Comparison of ENCODE assay signal across 10 mouse cellular contexts in genomic region chr4:43695249-43695671, GRCm38 (mm10). TPM values are rescaled to one million over a fixed set of nuclear protein-coding genes. Genes with fewer than 3 reads are reported as not detected.
A peak's percentile ranks its signal among the peaks of the same experiment; 100 is the strongest.
DNase-seq lines count a peak whose midpoint lies in the region; ATAC-seq and TF ChIP-seq lines count a peak whose summit lies in the region.
"Had no signal": no experiment of that assay in that cellular context is flagged by ENCODE, and none has a peak within 500 bp of the region (broad histone marks: within the 10 kb centered on the region; RNA-seq: fewer than 3 reads in every experiment).

No protein-coding gene starts in this region.

- no peaks in the 10 kb centered on the region for H3K27me3 ChIP-seq in forebrain, embryonic 16.5 days (replicated peaks; ENCODE audit: control insufficient read depth, insufficient read depth, low read length)
- H3K27me3 ChIP-seq: embryonic facial prominence, embryonic 15.5 days had no signal

- 24% methylated on average over 9 of the region's 9 CpGs for WGBS in lung, adult 2 months
- WGBS in forebrain, embryonic 16.5 days: 28% methylated on average over 9 of the region's 9 CpGs

- peak; percentile 59; the same call in 1 of the 2 replicates for TF ChIP-seq POLR2A in lung, adult 2 months (IDR thresholded peaks at IDR 0.05; ENCODE audit: borderline replicate concordance, extremely low read depth, low read depth, low read length)

- no peak overlapping the region for H3K4me2 ChIP-seq in forebrain, embryonic 16.5 days (ENCODE audit: low read length)
- H3K4me2 ChIP-seq: embryonic facial prominence, embryonic 15.5 days had no signal

- H3K36me3 ChIP-seq in forebrain, embryonic 16.5 days (ENCODE audit: control insufficient read depth, insufficient read depth): no peaks in the 10 kb centered on the region
- H3K36me3 ChIP-seq: embryonic facial prominence, embryonic 15.5 days had no signal

- peak; percentile 78 for DNase-seq in adrenal gland, postnatal 10 days
- no peak for DNase-seq in adrenal gland, postnatal 4 days (ENCODE audit: low spot score in 2 of 2)
- peak; percentile 36 to 66 for DNase-seq in gastrocnemius, adult 8-10 months (ENCODE audit: low spot score in 2 of 2)
- DNase-seq in heart, postnatal 4 days: peak; percentile 56
- DNase-seq in lung, adult 2 months: peak; percentile 54
- DNase-seq in cerebellum, adult 9-11 months: no peak

- TF ChIP-seq CTCF in lung, adult 2 months (IDR thresholded peaks at IDR 0.05; ENCODE audit: insufficient read depth, low read length): no peak

- H3K4me3 ChIP-seq in lung, adult 2 months (replicated peaks; ENCODE audit: extremely low read depth, low read depth, low read length): no peak overlapping the region
- no peak overlapping the region for H3K4me3 ChIP-seq in forebrain, embryonic 16.5 days (replicated peaks; ENCODE audit: low read length)
- H3K4me3 ChIP-seq: embryonic facial prominence, embryonic 15.5 days had no signal

- peaks cover 2% of the 10 kb centered on the region; the same call in 1 of the 2 replicates for H3K4me1 ChIP-seq in lung, adult 2 months (ENCODE audit: control insufficient read depth, insufficient read depth, low read length)
- H3K4me1 ChIP-seq in forebrain, embryonic 16.5 days (replicated peaks; ENCODE audit: control insufficient read depth, insufficient read depth, low read length): no peaks in the 10 kb centered on the region

- no peak overlapping the region for H3K27ac ChIP-seq in forebrain, embryonic 16.5 days (ENCODE audit: low read length)
- H3K27ac ChIP-seq: embryonic facial prominence, embryonic 15.5 days had no signal

- no peaks in the 10 kb centered on the region for H3K9me3 ChIP-seq in forebrain, embryonic 16.5 days (ENCODE audit: control insufficient read depth, low read length)
- H3K9me3 ChIP-seq: embryonic facial prominence, embryonic 15.5 days had no signal

- no peak for ATAC-seq in cerebellum, adult (ENCODE audit: insufficient number of reproducible peaks, low FRiP score, low TSS enrichment)
- no peak for ATAC-seq in forebrain, embryonic 16.5 days

- no peak overlapping the region for H3K9ac ChIP-seq in forebrain, embryonic 16.5 days (replicated peaks; ENCODE audit: low read depth, low read length)
- H3K9ac ChIP-seq: embryonic facial prominence, embryonic 15.5 days had no signal

RNA-seq across cellular contexts. Expression of gene Olfr70, which starts 5.3 kb away (rescaled TPM):
- not detected for total RNA-seq in adrenal gland, postnatal 10 days (2021)
- not detected for total RNA-seq in adrenal gland, postnatal 4 days (2021)
- total RNA-seq in gastrocnemius, adult 8-10 months (2022): not detected
- not detected for total RNA-seq in heart, postnatal 4 days (2021)
- polyA plus RNA-seq in lung, adult 2 months (2012; rRNA removed): not detected in 2 replicates
- not detected in 2 replicates for polyA plus RNA-seq in forebrain, embryonic 16.5 days (2015; fragmentation: Nextera tagmentation; extraction: Ambion mirVana)
- total RNA-seq: left cerebral cortex, postnatal 10 days had no signal
- polyA plus RNA-seq: embryonic facial prominence, embryonic 15.5 days had no signal

RNA-seq across cellular contexts. Expression of gene Olfr71, which starts 14.8 kb away (rescaled TPM):
- total RNA-seq in adrenal gland, postnatal 10 days (2021): not detected
- not detected for total RNA-seq in adrenal gland, postnatal 4 days (2021)
- not detected for total RNA-seq in gastrocnemius, adult 8-10 months (2022)
- not detected for total RNA-seq in heart, postnatal 4 days (2021)
- polyA plus RNA-seq in lung, adult 2 months (2012; rRNA removed): 0.37 and 0.67 TPM in 2 replicates
- polyA plus RNA-seq in forebrain, embryonic 16.5 days (2015; fragmentation: Nextera tagmentation; extraction: Ambion mirVana): 0.09 TPM in 1 of 2 replicates, not detected in the other
- total RNA-seq: left cerebral cortex, postnatal 10 days had no signal
- polyA plus RNA-seq: embryonic facial prominence, embryonic 15.5 days had no signal

RNA-seq across cellular contexts. Expression of gene Fam221b, which starts 26.3 kb away (rescaled TPM):
- under 1 TPM; 0.15 to 0.36 TPM for total RNA-seq in adrenal gland, postnatal 10 days (2021)
- total RNA-seq in adrenal gland, postnatal 4 days (2021): under 1 TPM; 0.31 to 0.62 TPM
- under 1 TPM in 3 of 4 experiments, not detected in 1; 0.07 to 0.12 (median 0.11) TPM for total RNA-seq in gastrocnemius, adult 8-10 months (2022)
- under 1 TPM in 1 of 2 experiments, not detected in 1; 0.23 TPM for total RNA-seq in heart, postnatal 4 days (2021)
- polyA plus RNA-seq in lung, adult 2 months (2012; rRNA removed): 0.04 and 0.15 TPM in 2 replicates
- 1.3 and 1.5 TPM in 2 replicates for polyA plus RNA-seq in forebrain, embryonic 16.5 days (2015; fragmentation: Nextera tagmentation; extraction: Ambion mirVana)

RNA-seq across cellular contexts. Expression of gene Tmem8b, which starts 26.5 kb away (rescaled TPM):
- total RNA-seq in adrenal gland, postnatal 10 days (2021): 10 to 100 TPM in 1 of 2 experiments, 1 to 10 TPM in 1; 6.6 to 10.7 TPM
- total RNA-seq in adrenal gland, postnatal 4 days (2021): 10 to 100 TPM; 11.3 to 11.6 TPM
- total RNA-seq in gastrocnemius, adult 8-10 months (2022): 10 to 100 TPM in 2 of 4 experiments, 1 to 10 TPM in 2; 9.5 to 14.4 (median 10.4) TPM
- total RNA-seq in heart, postnatal 4 days (2021): 10 to 100 TPM; 15.4 to 17.9 TPM
- polyA plus RNA-seq in lung, adult 2 months (2012; rRNA removed): 13.1 and 17.3 TPM in 2 replicates
- polyA plus RNA-seq in forebrain, embryonic 16.5 days (2015; fragmentation: Nextera tagmentation; extraction: Ambion mirVana): 14.6 and 15.5 TPM in 2 replicates

RNA-seq across cellular contexts. Expression of gene Hrct1, which starts 31.7 kb away (rescaled TPM):
- total RNA-seq in adrenal gland, postnatal 10 days (2021): 1 to 10 TPM; 5.5 to 6.0 TPM
- total RNA-seq in adrenal gland, postnatal 4 days (2021): 1 to 10 TPM; 2.4 to 3.6 TPM
- 1 to 10 TPM in 3 of 4 experiments, under 1 TPM in 1; 0.73 to 2.9 (median 1.7) TPM for total RNA-seq in gastrocnemius, adult 8-10 months (2022)
- 1 to 10 TPM; 3.2 to 3.4 TPM for total RNA-seq in heart, postnatal 4 days (2021)
- polyA plus RNA-seq in lung, adult 2 months (2012; rRNA removed): 14.4 and 15.1 TPM in 2 replicates
- polyA plus RNA-seq in forebrain, embryonic 16.5 days (2015; fragmentation: Nextera tagmentation; extraction: Ambion mirVana): 0.34 and 0.47 TPM in 2 replicates

Comparison
In these comparisons a context has a peak if more than half of its experiments do, and no peak if none do; other contexts are left out.
1. DNase-seq: peak in adrenal gland, postnatal 10 days (single experiment), gastrocnemius, adult 8-10 months (2 of 2), heart, postnatal 4 days (single experiment) and lung, adult 2 months (single experiment); none in adrenal gland, postnatal 4 days (0 of 2) and cerebellum, adult 9-11 months (single experiment).